Mouse (Mus musculus): Measurements from ENCODE around the gene Mapkapk2. TPM values are rescaled to one million over a fixed set of nuclear protein-coding genes. Genes with fewer than 3 reads are reported as not detected.
A peak's percentile ranks its signal among the peaks of the same experiment; 100 is the strongest.

The Mapkapk2 gene
- polyA plus RNA-seq, 1 experiment from 2014 or later: 60.3 TPM

GRCm38 (mm10) chr1:131085957-131086739 is 11.5 kb downstream of the Mapkapk2 start:
- 38% methylated on average over 4 of the region's 4 CpGs for WGBS
- no peak overlapping the region for H3K27ac ChIP-seq

GRCm38 (mm10) chr1:131085272-131085671 is 12.4 kb downstream of the Mapkapk2 start:
- H3K36me3 ChIP-seq: no peaks in the 10 kb centered on the region
- no peaks in the 10 kb centered on the region for H3K27me3 ChIP-seq (ENCODE audit: insufficient read depth, poor library complexity, severe bottlenecking)
- no peak overlapping the region for H3K4me3 ChIP-seq
- WGBS: 62% methylated on average over 3 of the region's 3 CpGs
- H3K27ac ChIP-seq: no peak overlapping the region
- H3K9me3 ChIP-seq: no peaks in the 10 kb centered on the region
- H3K4me1 ChIP-seq: peaks cover 99% of the 10 kb centered on the region
- no peak for DNase-seq (ENCODE audit: low spot score)

More at GRCm38 (mm10) chr1:131085957-131086739, 11.5 kb downstream of the Mapkapk2 start:
- H3K9me3 ChIP-seq: no peaks in the 10 kb centered on the region
- no peaks in the 10 kb centered on the region for H3K27me3 ChIP-seq (ENCODE audit: insufficient read depth, poor library complexity, severe bottlenecking)
- no peak for DNase-seq (ENCODE audit: low spot score)
- no peaks in the 10 kb centered on the region for H3K36me3 ChIP-seq
- H3K4me1 ChIP-seq: peaks cover 99% of the 10 kb centered on the region
- no peak overlapping the region for H3K4me3 ChIP-seq

GRCm38 (mm10) chr1:131084289-131084688 is 13.3 kb downstream of the Mapkapk2 start:
- no peak for DNase-seq (ENCODE audit: low spot score)
- WGBS: 22% methylated on average over 8 of the region's 8 CpGs
- Histone ChIP-seq H3K9me3 (no peaks in the 10 kb centered on the region), H3K4me1 (peaks cover 99% of the 10 kb centered on the region), H3K36me3 (no peaks in the 10 kb centered on the region), H3K27me3 (ENCODE audit: insufficient read depth, poor library complexity, severe bottlenecking) (no peaks in the 10 kb centered on the region), H3K4me3 (peak overlapping the region; percentile 24; the same call in 1 of the 2 replicates), H3K27ac (peak overlapping the region; percentile 73; the same call in 1 of the 2 replicates)

GRCm38 (mm10) chr1:131083609-131084008 is 14.0 kb downstream of the Mapkapk2 start:
- Histone ChIP-seq H3K4me1 (peaks cover 99% of the 10 kb centered on the region), H3K27ac (peak overlapping the region; percentile 73), H3K27me3 (ENCODE audit: insufficient read depth, poor library complexity, severe bottlenecking) (no peaks in the 10 kb centered on the region), H3K4me3 (no peak overlapping the region; the same call in 1 of the 2 replicates), H3K36me3 (no peaks in the 10 kb centered on the region), H3K9me3 (no peaks in the 10 kb centered on the region)
- WGBS: 65% methylated on average over 4 of the region's 4 CpGs
- DNase-seq (ENCODE audit: low spot score): no peak

- peaks cover 96% of the 10 kb centered on the region for H3K4me1 ChIP-seq
- H3K4me3 ChIP-seq: no peak overlapping the region
- WGBS: 60% methylated on average over 5 of the region's 5 CpGs
- H3K27ac ChIP-seq: peak overlapping the region; percentile 73; the same call in 1 of the 2 replicates
- DNase-seq (ENCODE audit: low spot score): no peak
- no peaks in the 10 kb centered on the region for H3K36me3 ChIP-seq
- H3K27me3 ChIP-seq (ENCODE audit: insufficient read depth, poor library complexity, severe bottlenecking): no peaks in the 10 kb centered on the region
- no peaks in the 10 kb centered on the region for H3K9me3 ChIP-seq
These were observed 14.5 kb downstream of the Mapkapk2 start for GRCm38 (mm10) chr1:131083122-131083521.

GRCm38 (mm10) chr1:131080686-131081085 is 16.9 kb downstream of the Mapkapk2 start:
- no peaks in the 10 kb centered on the region for H3K9me3 ChIP-seq
- 83% methylated on average over 1 of the region's 1 CpGs for WGBS
- H3K36me3 ChIP-seq: 0 out of 2 replicates have a peak, but pooled peaks cover 3% of the 10 kb centered on the region
- H3K27me3 ChIP-seq (ENCODE audit: insufficient read depth, poor library complexity, severe bottlenecking): no peaks in the 10 kb centered on the region
- DNase-seq (ENCODE audit: low spot score): no peak
- H3K4me1 ChIP-seq: peaks cover 92% of the 10 kb centered on the region
- no peak overlapping the region for H3K27ac ChIP-seq
- no peak overlapping the region for H3K4me3 ChIP-seq

GRCm38 (mm10) chr1:131079762-131080161 is 17.9 kb downstream of the Mapkapk2 start:
- no peak overlapping the region for H3K4me3 ChIP-seq
- WGBS: 61% methylated on average over 4 of the region's 4 CpGs
- peaks cover 92% of the 10 kb centered on the region for H3K4me1 ChIP-seq
- no peaks in the 10 kb centered on the region for H3K9me3 ChIP-seq
- H3K27me3 ChIP-seq (ENCODE audit: insufficient read depth, poor library complexity, severe bottlenecking): no peaks in the 10 kb centered on the region
- H3K27ac ChIP-seq: no peak overlapping the region
- DNase-seq (ENCODE audit: low spot score): no peak
- 0 out of 2 replicates have a peak, but pooled peaks cover 3% of the 10 kb centered on the region for H3K36me3 ChIP-seq

GRCm38 (mm10) chr1:131078761-131079330 is 18.8 kb downstream of the Mapkapk2 start:
- Histone ChIP-seq H3K4me1 (peaks cover 92% of the 10 kb centered on the region), H3K9me3 (no peaks in the 10 kb centered on the region), H3K36me3 (0 out of 2 replicates have a peak, but pooled peaks cover 3% of the 10 kb centered on the region), H3K27ac (peak overlapping the region; percentile 18; the same call in 1 of the 2 replicates), H3K4me3 (no peak overlapping the region), H3K27me3 (ENCODE audit: insufficient read depth, poor library complexity, severe bottlenecking) (no peaks in the 10 kb centered on the region)
- DNase-seq (ENCODE audit: low spot score): no peak
- 71% methylated on average over 3 of the region's 3 CpGs for WGBS

- peaks cover 77% of the 10 kb centered on the region for H3K4me1 ChIP-seq
- no peak for DNase-seq (ENCODE audit: low spot score)
- H3K36me3 ChIP-seq: 0 out of 2 replicates have a peak, but pooled peaks cover 5% of the 10 kb centered on the region
- no peaks in the 10 kb centered on the region for H3K27me3 ChIP-seq (ENCODE audit: insufficient read depth, poor library complexity, severe bottlenecking)
- H3K9me3 ChIP-seq: no peaks in the 10 kb centered on the region
- no peak overlapping the region for H3K4me3 ChIP-seq
- H3K27ac ChIP-seq: no peak overlapping the region
- 81% methylated on average over 7 of the region's 7 CpGs for WGBS
These were observed 22.4 kb downstream of the Mapkapk2 start for GRCm38 (mm10) chr1:131075098-131075791.

- H3K27ac ChIP-seq: peak overlapping the region; percentile 69; the same call in 1 of the 2 replicates
- 41% methylated on average over 8 of the region's 8 CpGs for WGBS
- H3K4me1 ChIP-seq: peaks cover 70% of the 10 kb centered on the region
- H3K27me3 ChIP-seq (ENCODE audit: insufficient read depth, poor library complexity, severe bottlenecking): no peaks in the 10 kb centered on the region
- 0 out of 2 replicates have a peak, but pooled peaks cover 5% of the 10 kb centered on the region for H3K36me3 ChIP-seq
- no peaks in the 10 kb centered on the region for H3K9me3 ChIP-seq
- H3K4me3 ChIP-seq: 0 out of 2 replicates have a peak overlapping the region, but pooled peaks have one; percentile 5
- DNase-seq (ENCODE audit: low spot score): no peak
These were observed 23.1 kb downstream of the Mapkapk2 start for GRCm38 (mm10) chr1:131074524-131074938.

- Histone ChIP-seq H3K27ac (no peak overlapping the region), H3K4me3 (no peak overlapping the region), H3K36me3 (peaks cover 15% of the 10 kb centered on the region; the same call in 1 of the 2 replicates), H3K4me1 (peaks cover 62% of the 10 kb centered on the region), H3K27me3 (ENCODE audit: insufficient read depth, poor library complexity, severe bottlenecking) (no peaks in the 10 kb centered on the region), H3K9me3 (no peaks in the 10 kb centered on the region)
- DNase-seq (ENCODE audit: low spot score): no peak
- 81% methylated on average over 7 of the region's 7 CpGs for WGBS
These were observed 25.1 kb downstream of the Mapkapk2 start for GRCm38 (mm10) chr1:131072376-131072990.

- Histone ChIP-seq H3K27ac (no peak overlapping the region), H3K4me1 (peaks cover 40% of the 10 kb centered on the region), H3K9me3 (no peaks in the 10 kb centered on the region), H3K4me3 (no peak overlapping the region), H3K27me3 (ENCODE audit: insufficient read depth, poor library complexity, severe bottlenecking) (no peaks in the 10 kb centered on the region), H3K36me3 (peaks cover 20% of the 10 kb centered on the region)
- WGBS: 86% methylated on average over 7 of the region's 7 CpGs
- DNase-seq (ENCODE audit: low spot score): no peak
These were observed 28.6 kb downstream of the Mapkapk2 start for GRCm38 (mm10) chr1:131069010-131069409.
